Mouse (Mus musculus) midbrain, embryonic 11.5 days (tissue): Measurements from ENCODE around the gene Zfpm1. TPM values are rescaled to one million over a fixed set of nuclear protein-coding genes. Genes with fewer than 3 reads are reported as not detected.
A peak's percentile ranks its signal among the peaks of the same experiment; 100 is the strongest.

Source experiments
- ATAC-seq: fragments of 200-750 bp; cut with Nextera tagmentation; 2 replicates; pipeline ENCODE4 v1.8.0; 2017; ENCODE audit warnings: moderate TSS enrichment, moderate library complexity; ENCODE audit not compliant: low FRiP score
- DNase-seq: peaks from one replicate; pipeline ENCODE4 v3.0.0; 2015; ENCODE audit warnings: low spot score; ENCODE audit errors: missing footprints
- H3K27ac ChIP-seq: fragments of 300-500 bp; sonication (generic); 2 replicates; pipeline ENCODE4 v1.5.1; 2014; ENCODE audit warnings: low read depth, low read length
- H3K27me3 ChIP-seq: fragments of 300-500 bp; sonication (generic); 2 replicates; pipeline ENCODE4 v1.6.1; 2014; ENCODE audit warnings: mild to moderate bottlenecking, low read length, moderate library complexity, mixed read lengths; ENCODE audit not compliant: control insufficient read depth, insufficient read depth
- H3K36me3 ChIP-seq: fragments of 300-500 bp; sonication (generic); 2 replicates; pipeline ENCODE4 v1.6.1; 2014; ENCODE audit warnings: mild to moderate bottlenecking, low read length, moderate library complexity, mixed read lengths; ENCODE audit not compliant: control insufficient read depth, insufficient read depth
- H3K4me1 ChIP-seq: fragments of 300-500 bp; sonication (generic); 2 replicates; pipeline ENCODE4 v1.6.1; 2014; ENCODE audit warnings: low read length; ENCODE audit not compliant: control insufficient read depth, insufficient read depth
- H3K4me2 ChIP-seq: fragments of 300-500 bp; sonication (generic); 2 replicates; pipeline ENCODE4 v1.6.1; 2014; ENCODE audit warnings: mild to moderate bottlenecking, moderate library complexity
- H3K4me3 ChIP-seq: fragments of 300-500 bp; sonication (generic); 2 replicates; pipeline ENCODE4 v1.5.1; 2014; ENCODE audit warnings: low read depth, low read length
- H3K9ac ChIP-seq: fragments of 300-500 bp; sonication (generic); 2 replicates; pipeline ENCODE4 v1.6.1; 2014; ENCODE audit warnings: low read length
- H3K9me3 ChIP-seq: fragments of 300-500 bp; sonication (generic); 2 replicates; pipeline ENCODE4 v1.6.1; 2016; ENCODE audit warnings: low read length; ENCODE audit not compliant: control insufficient read depth
- WGBS: fragments of 180-500 bp; shearing (Covaris S2); extraction: QIAGEN DNeasy Blood & Tissue Kit; methylation state at CpG from one replicate; pipeline ENCODE4 v1.1.7; 2014; 5-methylcytosine and 5-hydroxymethylcytosine counted together
- polyA plus RNA-seq: library from polyadenylated mRNA; unstranded; fragments of >200 nt; fragmentation: Nextera tagmentation; extraction: Ambion mirVana; gene quantifications from 2 replicates; pipeline ENCODE4 v1.2.1, GENCODE M21; 2014

Gene Zfpm1
- polyA plus RNA-seq, 1 experiment from 2014 or later = 1.8 TPM

DNA sequence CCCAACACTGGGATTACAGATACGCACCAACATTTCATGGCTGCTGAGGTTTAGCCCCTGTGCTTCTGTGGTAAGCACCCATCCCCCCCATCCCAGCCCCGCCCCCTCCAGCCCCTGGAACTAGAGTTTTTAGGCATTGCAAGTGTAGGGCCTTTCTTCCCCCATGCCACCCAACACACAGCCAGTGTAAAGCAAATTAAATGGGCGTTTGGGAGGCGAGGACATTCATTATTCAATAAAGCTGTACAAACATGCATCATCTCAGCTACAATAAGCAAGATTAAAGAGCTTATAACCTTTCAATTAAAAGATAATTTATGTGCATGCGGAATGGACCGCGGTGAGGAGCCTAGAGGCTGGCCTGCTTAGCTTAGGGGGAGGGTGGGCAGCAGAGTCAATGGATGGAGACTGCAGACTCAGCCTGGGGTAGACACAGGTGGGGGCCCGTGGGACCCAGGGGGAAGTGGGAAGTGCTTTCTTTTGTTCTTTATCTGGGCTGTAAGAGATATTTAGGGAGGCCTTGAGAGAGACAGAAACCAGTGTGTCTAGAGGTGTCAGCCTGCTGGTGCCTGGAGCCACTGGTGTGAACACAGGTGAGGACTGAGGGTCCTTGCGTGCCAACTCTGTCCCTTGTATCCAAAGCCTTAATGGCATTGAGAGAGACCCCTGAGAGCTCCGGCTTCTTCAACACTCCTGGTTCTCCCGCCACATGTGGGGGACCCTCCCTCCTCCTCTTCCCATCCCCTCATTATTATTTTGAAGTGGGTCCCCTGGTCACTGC lies 68.6 kb downstream of the Zfpm1 start:
- no peak overlapping the region for H3K4me2 ChIP-seq
- peaks cover 14% of the 10 kb centered on the region for H3K4me1 ChIP-seq
- no peak overlapping the region for H3K9ac ChIP-seq
- ATAC-seq (peak; percentile 88), DNase-seq (no peak)
- WGBS = 26% methylated on average over 11 of the region's 11 CpGs
- H3K27ac ChIP-seq = no peak overlapping the region
- no peaks in the 10 kb centered on the region for H3K27me3 ChIP-seq
- no peaks in the 10 kb centered on the region for H3K9me3 ChIP-seq
- H3K36me3 ChIP-seq = no peaks in the 10 kb centered on the region
- H3K4me3 ChIP-seq = no peak overlapping the region

- Histone ChIP-seq H3K9ac (no peak overlapping the region), H3K27me3 (no peaks in the 10 kb centered on the region), H3K36me3 (no peaks in the 10 kb centered on the region), H3K9me3 (no peaks in the 10 kb centered on the region), H3K4me2 (no peak overlapping the region), H3K27ac (no peak overlapping the region), H3K4me3 (no peak overlapping the region), H3K4me1 (peaks cover 14% of the 10 kb centered on the region)
- ATAC-seq (no peak), DNase-seq (no peak)
- WGBS = 89% methylated on average over 8 of the region's 8 CpGs
Observed at GRCm38 (mm10) chr8:122354157-122354556, 72.2 kb downstream of the Zfpm1 start.

DNA sequence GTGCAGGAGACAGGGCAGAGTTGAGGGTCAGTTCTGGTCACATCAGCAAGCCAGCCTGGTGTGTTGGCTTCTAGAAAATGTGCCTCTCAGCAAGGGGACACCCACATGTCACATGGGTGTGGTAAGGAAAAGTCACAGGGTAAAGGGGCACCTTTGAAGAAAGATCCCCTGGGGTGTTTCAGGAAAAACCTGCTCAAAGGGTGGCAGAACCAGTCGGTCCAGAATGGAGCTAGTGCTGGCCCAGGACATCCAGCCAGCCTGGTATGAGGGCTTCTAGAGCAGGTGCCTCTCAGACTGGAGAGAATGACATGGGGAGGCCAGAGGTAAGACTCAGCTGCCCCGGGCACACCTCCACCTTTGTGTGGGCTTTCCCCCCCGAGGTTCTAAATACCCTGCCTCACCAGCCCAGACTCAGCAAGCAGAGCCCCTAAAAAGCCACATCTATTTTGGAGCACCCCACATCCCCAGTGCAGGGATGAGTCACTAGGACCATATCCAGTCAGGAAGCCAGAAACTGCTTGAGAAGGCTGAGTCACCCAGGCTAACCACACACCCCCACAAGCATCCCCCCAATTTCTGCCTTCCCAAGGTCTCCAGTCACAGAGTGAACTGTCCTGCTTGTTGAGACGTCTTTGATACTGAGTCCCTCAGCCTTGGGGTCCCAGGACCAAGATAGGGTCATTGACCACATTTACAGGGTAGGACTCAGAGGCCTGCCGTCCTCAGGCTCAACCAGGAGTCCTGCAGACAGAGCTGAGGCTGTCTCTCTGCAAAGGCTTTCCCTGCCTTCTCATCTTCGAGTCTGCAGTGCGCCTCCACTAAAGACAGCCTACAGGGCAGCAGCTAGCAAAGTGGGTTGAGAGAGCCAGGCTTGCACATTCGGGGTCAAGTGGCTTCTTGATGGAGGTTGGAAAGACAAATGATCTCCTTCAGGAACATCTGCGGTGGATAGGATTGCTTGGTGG lies 74.0 kb downstream of the Zfpm1 start:
- H3K9ac ChIP-seq = no peak overlapping the region
- H3K36me3 ChIP-seq = no peaks in the 10 kb centered on the region
- no peak overlapping the region for H3K4me2 ChIP-seq
- H3K27me3 ChIP-seq = no peaks in the 10 kb centered on the region
- 76% methylated on average over 9 of the region's 9 CpGs for WGBS
- ATAC-seq (no peak), DNase-seq (peak; percentile 74)
- no peak overlapping the region for H3K4me3 ChIP-seq
- H3K4me1 ChIP-seq = peaks cover under 1% of the 10 kb centered on the region
- no peak overlapping the region for H3K27ac ChIP-seq
- no peaks in the 10 kb centered on the region for H3K9me3 ChIP-seq

GRCm38 (mm10) chr8:122357202-122357601 lies 75.3 kb downstream of the Zfpm1 start:
- Histone ChIP-seq H3K27ac (no peak overlapping the region), H3K4me3 (no peak overlapping the region), H3K4me1 (no peaks in the 10 kb centered on the region), H3K36me3 (no peaks in the 10 kb centered on the region), H3K9ac (no peak overlapping the region), H3K9me3 (no peaks in the 10 kb centered on the region), H3K4me2 (no peak overlapping the region), H3K27me3 (no peaks in the 10 kb centered on the region)
- ATAC-seq (no peak), DNase-seq (peak; percentile 49)
- WGBS = 62% methylated on average over 11 of the region's 11 CpGs

DNA sequence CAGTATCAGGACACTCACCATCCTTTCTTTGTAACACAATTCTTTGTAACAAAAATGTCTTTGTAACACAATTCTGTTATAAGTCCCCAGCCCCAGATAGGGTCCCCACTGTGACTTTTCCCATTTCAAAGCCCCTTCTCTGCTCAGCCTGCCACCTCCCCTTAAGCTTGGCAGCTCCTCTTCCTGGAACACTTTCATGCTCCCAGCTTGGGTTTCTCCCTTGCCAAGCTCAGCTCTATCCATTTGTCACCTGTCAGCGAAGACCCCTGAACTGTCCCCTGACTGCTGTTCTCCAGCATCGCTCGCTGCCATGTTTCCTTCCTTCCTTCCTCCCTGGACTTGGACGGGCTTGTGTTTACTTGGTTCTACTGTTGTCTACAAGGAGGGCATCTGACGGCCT lies 75.7 kb downstream of the Zfpm1 start:
- Histone ChIP-seq H3K27ac (no peak overlapping the region), H3K9ac (no peak overlapping the region), H3K4me1 (no peaks in the 10 kb centered on the region), H3K36me3 (no peaks in the 10 kb centered on the region), H3K4me2 (no peak overlapping the region), H3K9me3 (no peaks in the 10 kb centered on the region), H3K4me3 (no peak overlapping the region), H3K27me3 (no peaks in the 10 kb centered on the region)
- WGBS = 84% methylated on average over 5 of the region's 5 CpGs
- ATAC-seq (no peak), DNase-seq (no peak)

- no peak overlapping the region for H3K27ac ChIP-seq
- H3K4me2 ChIP-seq = no peak overlapping the region
- H3K9ac ChIP-seq = no peak overlapping the region
- H3K27me3 ChIP-seq = no peaks in the 10 kb centered on the region
- DNase-seq = peak; percentile 67
- no peaks in the 10 kb centered on the region for H3K4me1 ChIP-seq
- H3K9me3 ChIP-seq = no peaks in the 10 kb centered on the region
- no peaks in the 10 kb centered on the region for H3K36me3 ChIP-seq
- ATAC-seq = no peak
- WGBS = 81% methylated on average over 15 of the region's 15 CpGs
- H3K4me3 ChIP-seq = no peak overlapping the region
Observed at GRCm38 (mm10) chr8:122359111-122359775, 77.3 kb downstream of the Zfpm1 start.

DNA sequence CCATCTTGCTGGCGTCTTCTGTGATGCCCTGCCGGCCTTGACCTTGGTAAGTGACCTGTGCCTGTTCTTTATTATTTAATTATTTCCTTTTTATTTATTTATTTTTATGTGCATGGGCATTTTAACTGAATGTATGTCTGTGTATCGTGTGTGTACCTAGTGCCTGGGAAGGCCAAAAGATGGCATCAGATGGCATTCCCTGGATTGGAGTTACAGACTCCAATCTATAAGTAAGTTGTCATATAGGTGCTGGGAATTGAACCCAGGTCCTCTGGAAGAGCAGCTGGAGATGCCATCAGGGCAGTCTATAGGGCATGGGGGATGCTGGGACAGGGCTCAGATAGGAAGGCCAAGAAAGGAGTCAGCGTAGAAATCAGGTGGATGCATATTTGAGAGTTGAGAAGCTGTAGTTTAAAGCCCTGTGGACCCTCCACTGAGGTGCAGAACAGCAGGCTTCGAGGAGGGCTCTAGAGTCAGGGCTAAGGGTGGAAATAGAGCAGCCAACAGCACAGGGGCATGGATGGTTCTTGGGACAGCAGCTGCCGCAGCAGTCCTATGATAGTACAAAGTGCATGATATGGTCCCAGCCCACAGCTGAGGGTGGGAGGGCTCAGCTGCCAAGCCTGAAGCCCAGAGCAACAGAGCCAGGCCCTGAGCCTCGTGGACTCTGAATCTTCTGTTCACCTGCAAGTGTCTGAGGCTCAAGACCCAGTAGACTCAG lies 78.9 kb downstream of the Zfpm1 start, which contains the start of gene Trhr2:
Trhr2 (minus strand) TSS at position 51 of the 721 bp plus-strand sequence.
- ATAC-seq = no peak
- no peaks in the 10 kb centered on the region for H3K36me3 ChIP-seq
- H3K9ac ChIP-seq = no peak within 1 kb of the TSS
- H3K4me1 ChIP-seq = no peaks in the 10 kb centered on the region
- peak; percentile 70 for DNase-seq
- WGBS = 81% methylated on average over 7 of the region's 7 CpGs
- H3K4me2 ChIP-seq = no peak within 1 kb of the TSS
- no peaks in the 10 kb centered on the region for H3K27me3 ChIP-seq
- no peak within 1 kb of the TSS for H3K4me3 ChIP-seq
- no peaks in the 10 kb centered on the region for H3K9me3 ChIP-seq
- no peak within 1 kb of the TSS for H3K27ac ChIP-seq

- no peak overlapping the region for H3K4me3 ChIP-seq
- no peaks in the 10 kb centered on the region for H3K9me3 ChIP-seq
- ATAC-seq (no peak), DNase-seq (peak; percentile 47)
- H3K4me1 ChIP-seq = no peaks in the 10 kb centered on the region
- no peaks in the 10 kb centered on the region for H3K36me3 ChIP-seq
- 63% methylated on average over 5 of the region's 5 CpGs for WGBS
- no peak overlapping the region for H3K27ac ChIP-seq
- no peak overlapping the region for H3K9ac ChIP-seq
- H3K4me2 ChIP-seq = no peak overlapping the region
- H3K27me3 ChIP-seq = no peaks in the 10 kb centered on the region
Observed at GRCm38 (mm10) chr8:122362271-122362670, 80.3 kb downstream of the Zfpm1 start.
